Mouse (Mus musculus) embryonic fibroblast, embryonic 13.5 days (primary cell): ENCODE results near the gene Sprtn.
A peak's percentile ranks its signal among the peaks of the same experiment; 100 is the strongest.

Source experiments
- CTCF ChIP-seq: IDR thresholded peaks from 2 replicates; pipeline ENCODE4 v1.5.1; 2011; ENCODE audit warnings: mild to moderate bottlenecking, control low read depth, low read length, moderate library complexity, borderline replicate concordance; ENCODE audit not compliant: insufficient read depth
- POLR2A ChIP-seq: IDR thresholded peaks from 2 replicates; pipeline ENCODE4 v1.6.1; 2011; ENCODE audit warnings: low read depth, mild to moderate bottlenecking, control low read depth, low read length, moderate library complexity

GRCm38 (mm10) chr8:124949209-124950068 is 51.8 kb downstream of the Sprtn start, which contains the start of gene Egln1:
- peak; percentile 73 for TF ChIP-seq POLR2A
- TF ChIP-seq CTCF: no peak
